Mouse (Mus musculus) cerebellum, adult 11 months (tissue): Measurements from ENCODE around the gene Sqstm1.
A peak's percentile ranks its signal among the peaks of the same experiment; 100 is the strongest.

Experiments used
- DNase-seq: peaks from one replicate; pipeline ENCODE4 v3.0.0; 2022

Gene Sqstm1

GRCm38 (mm10) chr11:50210505-50211151 lies at the start of gene Sqstm1, which contains the start of gene Mgat4b:
TSS of gene Sqstm1 (minus strand) at chr11:50210827.
TSS of gene Mgat4b (plus strand) at chr11:50210890.
- DNase-seq: peak; percentile 77

DNA sequence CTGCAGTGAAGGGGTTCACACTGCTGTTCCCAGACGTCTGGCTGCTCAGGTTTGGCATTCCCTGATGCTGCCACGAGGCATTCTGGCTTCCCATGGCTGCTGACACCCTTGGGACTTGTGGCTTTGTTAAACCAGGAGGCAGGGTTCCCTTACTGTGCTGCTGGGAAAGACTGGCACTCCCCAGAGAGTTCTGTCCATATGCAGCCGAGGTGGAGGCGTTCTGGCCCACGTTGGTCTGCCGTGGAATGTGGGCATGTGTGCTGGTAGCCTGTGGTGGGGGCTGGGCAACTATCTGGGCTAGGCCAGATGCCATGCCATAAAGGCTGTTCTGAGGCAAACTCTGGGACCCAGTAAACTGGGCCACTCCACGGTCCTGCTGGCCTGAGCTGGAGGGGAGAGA lies 47.7 kb upstream of the Sqstm1 start:
- no peak for DNase-seq

- DNase-seq: no peak
Observed at GRCm38 (mm10) chr11:50256615-50257014, 46.0 kb upstream of the Sqstm1 start.

DNA sequence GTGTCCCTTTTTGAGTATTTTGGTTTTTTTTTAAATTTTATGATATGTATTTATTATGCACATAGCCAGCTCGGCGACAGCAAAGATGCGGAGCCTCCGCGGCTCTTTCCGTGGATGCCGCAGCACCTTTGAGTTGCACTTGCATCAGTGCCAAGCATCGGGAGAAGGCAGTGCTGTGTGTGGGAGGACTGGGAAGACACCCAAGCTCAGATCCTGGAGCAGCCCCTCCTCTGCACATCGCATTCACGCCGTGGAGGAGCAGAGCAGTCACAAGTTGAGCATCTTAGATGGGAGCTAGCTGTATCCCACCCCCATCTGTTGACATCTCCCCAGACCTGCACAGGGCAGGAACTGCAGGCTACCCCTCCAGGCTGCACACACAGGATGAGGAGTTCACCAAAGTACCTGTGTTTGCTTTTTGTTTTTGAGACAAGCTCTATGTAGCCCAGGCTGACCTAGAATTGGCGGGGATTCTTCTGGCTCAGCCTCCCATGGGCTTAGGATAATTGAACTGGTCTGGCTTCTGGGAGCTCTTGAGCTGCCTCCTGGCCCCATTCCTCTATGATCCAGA lies 43.5 kb upstream of the Sqstm1 start:
- peak; percentile 40 for DNase-seq

- DNase-seq: no peak
Observed at GRCm38 (mm10) chr11:50253393-50253792, 42.8 kb upstream of the Sqstm1 start.

DNA sequence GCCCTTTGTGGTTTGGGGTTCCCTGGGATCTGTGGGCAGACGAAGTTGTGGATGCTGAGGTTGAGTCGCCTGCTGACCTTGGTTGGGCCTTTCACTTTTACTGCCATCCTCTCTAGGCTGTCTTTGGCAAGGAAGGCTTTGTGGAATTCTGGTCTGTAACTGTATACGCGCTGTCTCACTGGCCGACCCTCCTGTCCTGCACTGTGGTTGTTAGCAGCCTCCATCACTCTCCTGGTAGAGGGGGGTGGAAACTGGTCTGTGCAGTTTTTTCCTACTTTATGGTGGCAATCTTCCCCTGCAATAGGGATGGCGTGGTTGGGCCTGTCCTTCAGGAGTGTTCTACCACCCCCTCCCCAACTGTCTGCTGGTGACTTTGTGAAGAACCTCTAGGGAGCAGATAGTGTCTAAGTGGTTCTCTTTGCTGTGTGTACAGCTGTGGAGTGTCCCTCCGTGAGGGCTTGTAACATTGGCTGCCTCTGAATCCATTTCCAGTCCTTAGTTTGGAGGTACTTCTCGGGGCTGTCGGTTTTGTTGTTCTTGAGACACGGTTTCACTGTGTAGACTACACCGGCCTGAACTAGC lies 42.1 kb upstream of the Sqstm1 start:
- no peak for DNase-seq

- no peak for DNase-seq
Observed at GRCm38 (mm10) chr11:50252166-50252565, 41.5 kb upstream of the Sqstm1 start.

DNA sequence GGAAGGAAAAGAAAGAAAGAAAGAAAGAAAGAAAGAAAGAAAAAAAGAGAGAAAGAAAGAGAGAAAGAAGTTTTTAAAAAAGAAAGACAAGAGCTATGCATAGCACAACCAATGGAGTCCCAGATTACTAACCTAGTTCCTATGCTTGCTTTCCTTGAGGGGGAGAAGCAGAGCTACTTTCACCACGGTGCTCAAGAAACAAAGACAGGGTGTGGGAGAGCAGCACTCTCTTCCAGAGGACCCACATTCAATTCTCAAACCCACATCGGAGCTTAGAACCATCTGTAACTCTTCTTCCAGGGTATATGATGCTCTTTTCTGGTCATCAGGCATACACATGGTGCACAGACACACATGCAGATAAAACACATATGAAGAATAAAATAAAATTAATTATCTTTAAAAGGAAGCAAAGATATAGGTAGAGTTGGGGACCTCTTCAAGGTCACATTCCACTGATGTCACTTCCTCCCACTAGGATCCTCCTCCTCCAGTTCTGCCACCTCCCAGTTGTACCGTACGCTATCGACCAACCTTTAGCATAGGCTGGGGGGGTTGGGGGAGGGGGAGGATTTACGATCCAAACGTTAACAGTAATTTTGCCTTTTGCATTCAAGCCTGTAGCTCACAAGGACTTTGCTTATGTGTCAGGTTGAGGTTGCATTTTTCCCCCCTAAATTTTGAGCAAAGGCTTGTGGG lies 38.0 kb upstream of the Sqstm1 start:
- DNase-seq: no peak

DNA sequence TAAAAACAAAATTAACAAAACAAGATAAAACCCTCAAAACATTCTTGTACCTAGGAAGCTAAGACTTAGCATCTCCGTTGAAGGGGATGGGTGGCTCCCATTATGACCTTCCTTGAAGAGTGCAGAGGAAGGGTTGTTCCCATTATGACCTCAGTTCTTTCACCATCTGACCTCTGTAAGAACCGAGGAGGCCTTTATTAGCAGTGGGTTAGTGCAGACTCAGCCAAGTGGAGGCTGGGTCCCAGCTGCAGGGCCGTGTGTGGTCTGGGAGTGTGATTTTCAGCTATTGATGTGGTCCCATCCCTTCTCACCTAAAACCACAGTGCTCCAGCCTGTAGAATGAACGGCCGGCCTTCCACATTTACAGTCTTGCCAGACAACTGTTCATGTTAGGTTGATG lies 34.6 kb upstream of the Sqstm1 start:
- no peak for DNase-seq

DNA sequence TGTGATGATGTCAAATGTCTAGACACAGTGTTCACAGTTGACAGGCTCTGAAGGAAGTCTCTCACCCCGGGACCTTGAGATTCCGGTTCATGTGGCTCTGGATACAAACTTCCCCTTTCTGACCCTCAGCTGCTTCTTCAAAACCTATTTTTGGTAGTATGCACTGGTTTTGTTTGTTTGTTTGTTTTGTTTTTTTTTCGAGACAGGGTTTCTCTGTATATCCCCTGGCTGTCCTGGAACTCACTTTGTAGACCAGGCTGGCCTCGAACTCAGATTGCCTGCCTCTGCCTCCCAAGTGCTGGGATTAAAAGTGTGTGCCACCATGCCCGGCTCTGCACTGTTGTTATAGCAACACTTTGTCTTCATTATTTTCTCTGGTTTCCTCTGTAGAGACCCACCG lies 33.3 kb upstream of the Sqstm1 start:
- DNase-seq: no peak

DNA sequence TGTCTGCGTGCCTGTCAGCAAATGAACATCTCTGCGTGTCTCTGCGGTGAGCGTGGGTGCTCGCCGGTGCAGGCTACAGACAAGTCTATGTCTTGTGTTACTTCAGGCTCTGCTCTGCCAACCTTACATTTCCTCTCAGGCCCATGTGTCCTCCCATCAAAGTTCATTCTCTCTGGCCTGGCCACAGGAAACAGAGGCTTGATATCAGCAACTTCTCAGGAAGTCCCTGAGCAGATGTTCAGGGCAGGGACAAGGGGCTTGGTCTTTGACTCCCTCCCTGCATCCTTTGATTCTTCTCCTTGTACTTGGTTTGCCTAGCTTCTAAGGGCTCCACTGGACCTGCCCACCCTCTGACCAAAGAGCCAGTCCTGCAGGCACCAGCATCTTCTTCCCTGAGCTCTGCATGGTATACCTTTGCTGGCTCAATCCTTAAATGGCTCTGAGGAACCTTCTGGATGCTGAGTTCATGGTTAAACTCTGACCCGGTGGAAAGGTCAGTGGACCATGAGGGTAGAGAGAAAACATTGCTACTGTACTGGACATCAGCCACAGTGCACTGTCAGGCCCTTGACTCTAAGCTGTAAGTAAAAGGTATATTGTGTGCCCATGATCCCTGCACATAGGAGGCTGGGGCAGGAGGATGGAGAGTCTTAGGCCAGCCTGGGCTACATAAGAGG lies 29.7 kb upstream of the Sqstm1 start:
- DNase-seq: no peak

DNA sequence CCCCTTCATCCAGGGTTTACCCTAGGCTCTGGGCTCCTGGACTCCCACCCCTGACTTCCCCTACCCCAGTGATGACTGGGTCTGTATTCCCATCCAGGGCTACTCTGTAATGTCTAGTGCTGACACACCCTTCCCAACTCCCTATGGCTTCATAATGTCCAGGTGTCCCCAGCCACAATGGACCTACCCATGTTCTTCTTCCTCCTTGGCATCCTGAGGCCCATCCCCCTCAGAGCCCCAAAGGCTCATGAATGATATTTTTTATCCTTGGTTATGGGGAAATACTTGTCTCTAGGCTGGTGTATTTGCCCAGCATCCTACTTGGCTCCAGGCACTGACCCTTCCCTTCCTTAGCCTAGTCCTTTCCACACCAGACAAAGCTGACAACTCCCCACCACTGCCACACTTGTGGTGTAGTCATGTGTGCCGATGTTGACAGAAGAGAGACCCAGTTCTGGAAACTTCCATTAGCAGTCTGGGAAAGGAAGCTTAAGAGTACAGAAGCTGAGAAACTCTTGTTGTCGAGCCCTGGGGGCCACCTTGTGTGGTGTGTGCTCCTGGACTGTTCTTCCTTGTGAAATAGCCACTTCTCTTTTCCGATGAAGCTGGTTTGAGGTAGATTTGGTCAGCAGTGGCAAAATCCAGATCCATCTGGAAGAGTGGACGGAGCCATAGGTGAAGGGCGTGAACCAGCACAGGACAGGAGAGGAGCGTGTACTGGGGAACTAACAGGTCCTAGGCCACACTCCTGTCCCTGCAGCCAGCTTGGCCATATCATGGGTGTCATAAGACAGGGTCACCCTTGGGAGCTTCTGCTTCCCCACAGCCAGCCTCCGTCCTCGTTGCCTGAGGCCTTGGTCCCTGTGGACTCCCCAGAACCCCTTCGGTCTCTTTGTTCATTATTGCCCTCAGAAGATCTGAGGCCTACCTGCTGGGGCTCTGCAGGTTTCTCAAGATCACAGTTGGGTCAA lies 28.5 kb upstream of the Sqstm1 start:
- DNase-seq: no peak

- no peak for DNase-seq
Observed at GRCm38 (mm10) chr11:50238324-50238723, 27.7 kb upstream of the Sqstm1 start, which contains the start of gene Ltc4s. TSS of gene Ltc4s (minus strand) at chr11:50238616.

- peak; percentile 18 for DNase-seq
Observed at GRCm38 (mm10) chr11:50236937-50237835, 26.6 kb upstream of the Sqstm1 start.

- DNase-seq: peak; percentile 70
Observed at GRCm38 (mm10) chr11:50236540-50236936, 25.9 kb upstream of the Sqstm1 start.

- peak; percentile 20 for DNase-seq
Observed at GRCm38 (mm10) chr11:50234606-50235005, 24.0 kb upstream of the Sqstm1 start.

DNA sequence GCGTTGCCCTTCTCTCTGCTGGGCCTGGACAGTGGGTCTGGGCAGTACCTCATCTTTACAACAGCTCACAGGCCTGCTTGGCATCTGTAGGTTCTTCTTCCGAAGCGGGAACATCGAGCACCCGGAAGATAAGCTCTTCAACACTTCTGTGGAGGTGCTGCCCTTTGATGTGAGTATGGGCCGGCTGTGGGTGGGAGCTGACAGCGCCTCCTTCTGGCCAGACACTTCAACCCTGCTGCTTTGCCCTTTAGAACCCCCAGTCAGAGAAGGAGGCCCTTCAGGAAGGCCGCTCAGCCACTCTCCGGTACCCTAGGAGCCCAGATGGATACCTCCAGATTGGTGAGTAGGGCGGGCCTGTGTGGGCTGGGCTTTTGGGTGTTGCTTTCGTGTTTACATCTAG lies 23.4 kb upstream of the Sqstm1 start:
- peak; percentile 21 for DNase-seq

- peak; percentile 15 for DNase-seq
Observed at GRCm38 (mm10) chr11:50233022-50233421, 22.4 kb upstream of the Sqstm1 start.

DNA sequence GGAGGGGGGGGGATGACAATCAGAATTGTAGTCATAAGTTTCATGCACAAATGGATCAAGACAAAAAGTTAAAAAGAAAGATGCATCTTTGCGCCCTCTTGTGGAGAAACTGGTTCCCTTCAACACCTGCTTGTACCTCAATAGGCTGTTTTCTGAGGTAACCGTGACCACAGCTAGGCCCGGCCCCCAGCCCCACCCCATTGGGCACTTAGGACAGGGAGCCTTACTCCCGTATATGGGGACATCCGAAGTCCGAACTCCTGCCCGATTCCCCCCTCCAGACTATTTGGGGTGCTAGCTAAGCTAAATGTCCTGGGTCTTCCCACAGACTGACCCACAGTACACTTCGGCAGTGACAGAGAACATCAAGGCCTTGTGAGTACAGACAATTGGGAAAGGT lies 20.8 kb upstream of the Sqstm1 start:
- peak; percentile 66 for DNase-seq

- DNase-seq: peak; percentile 36
Observed at GRCm38 (mm10) chr11:50230481-50231304, 20.1 kb upstream of the Sqstm1 start.
